Mouse (Mus musculus) CH12.LX (cell line): ENCODE results near the gene Ogfod2.

Experiments
- BHLHE40 ChIP-seq: IDR thresholded peaks from 2 replicates; pipeline ENCODE4 v1.6.1; 2011; ENCODE audit warnings: mild to moderate bottlenecking, low read depth, low read length, improper control_type of control experiment
- CTCF ChIP-seq, 2 experiments: IDR thresholded peaks in 1 of 2; conservative IDR thresholded peaks in 1 of 2; 2 replicates each; pipeline ENCODE4 v1.5.1; 2011 to 2012; ENCODE audit warnings: low read depth in 2 of 2, low read length in 2 of 2, improper control_type of control experiment in 1 of 2, inconsistent platforms in 1 of 2, mild to moderate bottlenecking in 1 of 2, moderate library complexity in 1 of 2
- MYC ChIP-seq: IDR thresholded peaks from 2 replicates; pipeline ENCODE4 v1.6.1; 2011; ENCODE audit warnings: low read depth, mild to moderate bottlenecking, improper control_type of control experiment, low read length
- POLR2A ChIP-seq: IDR thresholded peaks from 2 replicates; pipeline ENCODE4 v1.6.1; 2011; ENCODE audit warnings: low read depth, mild to moderate bottlenecking, improper control_type of control experiment, low read length

DNA sequence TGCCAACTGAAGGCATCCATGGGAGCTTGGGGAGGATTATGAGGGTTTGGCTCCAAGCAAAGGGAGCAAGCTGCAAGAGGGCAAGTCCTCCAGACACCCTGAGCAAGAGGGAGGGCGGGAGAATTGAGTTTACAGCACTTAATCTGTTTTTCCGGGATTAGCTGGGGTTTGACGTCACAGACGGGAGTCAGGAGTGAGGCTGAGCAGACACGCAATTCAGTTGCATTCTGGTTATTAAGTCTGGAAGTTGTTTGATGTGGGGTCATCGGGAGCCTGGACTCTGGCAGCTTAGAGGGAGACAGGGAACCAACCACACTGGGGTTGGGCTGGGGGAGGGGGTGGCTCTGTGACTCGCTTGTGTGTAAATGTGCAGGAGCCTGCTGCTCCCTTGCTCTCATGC, 47.4 kb downstream of the Ogfod2 start:
- TF ChIP-seq CTCF (conservative IDR thresholded peaks at IDR 0.05 in 1 of 2, IDR thresholded peaks at IDR 0.05 in 1 of 2; ENCODE audit: low read depth in 2 of 2, low read length in 2 of 2), result no peak
- TF ChIP-seq BHLHE40, result no peak
- TF ChIP-seq MYC, result no peak
- TF ChIP-seq POLR2A, result no peak
